Mouse (Mus musculus): Measurements from ENCODE around the gene Pou3f1.

The Pou3f1 gene

GRCm38 (mm10) chr4:124657781-124658180 lies 1.2 kb downstream of the Pou3f1 start:
- DNase-seq: peak in 1 of 2 experiments; percentile 35

GRCm38 (mm10) chr4:124658412-124658851 lies 1.8 kb downstream of the Pou3f1 start:
- no peak for DNase-seq

- no peak for DNase-seq
These were observed 2.9 kb downstream of the Pou3f1 start for GRCm38 (mm10) chr4:124659251-124660217.

- DNase-seq: no peak
These were observed 4.0 kb downstream of the Pou3f1 start for GRCm38 (mm10) chr4:124660603-124661002.

GRCm38 (mm10) chr4:124663034-124663433 lies 6.4 kb downstream of the Pou3f1 start:
- DNase-seq: no peak

GRCm38 (mm10) chr4:124664185-124664584 lies 7.6 kb downstream of the Pou3f1 start:
- DNase-seq: no peak

GRCm38 (mm10) chr4:124664604-124665003 lies 8.0 kb downstream of the Pou3f1 start:
- no peak for DNase-seq

- DNase-seq: no peak
These were observed 10.9 kb downstream of the Pou3f1 start for GRCm38 (mm10) chr4:124667476-124668033.

GRCm38 (mm10) chr4:124668078-124668477 lies 11.5 kb downstream of the Pou3f1 start:
- DNase-seq: no peak

GRCm38 (mm10) chr4:124670232-124670631 lies 13.6 kb downstream of the Pou3f1 start:
- DNase-seq: no peak

GRCm38 (mm10) chr4:124671583-124671982 lies 15.0 kb downstream of the Pou3f1 start:
- DNase-seq: no peak

- DNase-seq: no peak
These were observed 16.0 kb downstream of the Pou3f1 start for GRCm38 (mm10) chr4:124672347-124673320.

- DNase-seq: no peak
These were observed 17.9 kb downstream of the Pou3f1 start for GRCm38 (mm10) chr4:124674334-124675032.

- DNase-seq: peak; percentile 33 to 37
These were observed 18.4 kb downstream of the Pou3f1 start for GRCm38 (mm10) chr4:124675037-124675436.

- DNase-seq: no peak
These were observed 19.4 kb downstream of the Pou3f1 start for GRCm38 (mm10) chr4:124675958-124676357.

- DNase-seq: no peak
These were observed 25.7 kb downstream of the Pou3f1 start for GRCm38 (mm10) chr4:124682270-124682669.

- no peak for DNase-seq
These were observed 26.9 kb downstream of the Pou3f1 start for GRCm38 (mm10) chr4:124683474-124683873.

- DNase-seq: no peak
These were observed 28.4 kb downstream of the Pou3f1 start for GRCm38 (mm10) chr4:124685004-124685403.

- DNase-seq: no peak
These were observed 28.8 kb downstream of the Pou3f1 start for GRCm38 (mm10) chr4:124685453-124685852.

- DNase-seq: no peak
These were observed 29.3 kb downstream of the Pou3f1 start for GRCm38 (mm10) chr4:124685897-124686402.

GRCm38 (mm10) chr4:124691455-124691854 lies 34.8 kb downstream of the Pou3f1 start:
- DNase-seq: no peak

- no peak for DNase-seq
These were observed 35.8 kb downstream of the Pou3f1 start for GRCm38 (mm10) chr4:124692416-124692861.
